Mouse (Mus musculus) layer of hippocampus, adult 11-12 months (tissue): Measurements from ENCODE around the gene Glud1.
"Not testable (repeated sequence)": the region's sequence is repeated elsewhere in the genome, so short reads cannot be mapped to it uniquely, and the experiment has no call there.

Experiments used
- DNase-seq: peaks from one replicate; pipeline ENCODE4 v3.0.0; 2022; ENCODE audit warnings: low spot score

The Glud1 gene

GRCm38 (mm10) chr14:34311691-34312090 is 1.2 kb downstream of the Glud1 start:
- no peak for DNase-seq

GRCm38 (mm10) chr14:34312339-34313048 is 2.0 kb downstream of the Glud1 start:
- no peak for DNase-seq

- DNase-seq = no peak
These were observed 3.1 kb downstream of the Glud1 start for GRCm38 (mm10) chr14:34313612-34314011.

GRCm38 (mm10) chr14:34314383-34314782 is 3.9 kb downstream of the Glud1 start:
- not testable (repeated sequence) for DNase-seq

- no peak for DNase-seq
These were observed 4.3 kb downstream of the Glud1 start for GRCm38 (mm10) chr14:34314796-34315195.

- no peak for DNase-seq
These were observed 5.8 kb downstream of the Glud1 start for GRCm38 (mm10) chr14:34316346-34316745.

- no peak for DNase-seq
These were observed 6.9 kb downstream of the Glud1 start for GRCm38 (mm10) chr14:34317431-34317830.

GRCm38 (mm10) chr14:34318113-34318512 is 7.6 kb downstream of the Glud1 start:
- DNase-seq = no peak

GRCm38 (mm10) chr14:34323576-34324085 is 13.1 kb downstream of the Glud1 start:
- no peak for DNase-seq

GRCm38 (mm10) chr14:34326606-34327005 is 16.1 kb downstream of the Glud1 start:
- DNase-seq = no peak

GRCm38 (mm10) chr14:34327618-34328017 is 17.1 kb downstream of the Glud1 start:
- no peak for DNase-seq

- DNase-seq = no peak
These were observed 20.2 kb downstream of the Glud1 start for GRCm38 (mm10) chr14:34330657-34331158.

- DNase-seq = peak; percentile 50
These were observed 21.4 kb downstream of the Glud1 start for GRCm38 (mm10) chr14:34331886-34332285.

GRCm38 (mm10) chr14:34332476-34332875 is 21.9 kb downstream of the Glud1 start:
- DNase-seq = peak; percentile 54

GRCm38 (mm10) chr14:34339446-34339845 is 28.9 kb downstream of the Glud1 start:
- DNase-seq = no peak

GRCm38 (mm10) chr14:34341993-34342392 is 31.5 kb downstream of the Glud1 start:
- DNase-seq = no peak

GRCm38 (mm10) chr14:34343078-34343477 is 32.6 kb downstream of the Glud1 start:
- no peak for DNase-seq

GRCm38 (mm10) chr14:34344361-34344760 is 33.8 kb downstream of the Glud1 start:
- DNase-seq = no peak

GRCm38 (mm10) chr14:34345771-34346566 is 35.4 kb downstream of the Glud1 start:
- DNase-seq = no peak

GRCm38 (mm10) chr14:34347084-34347483 is 36.6 kb downstream of the Glud1 start:
- DNase-seq = no peak

GRCm38 (mm10) chr14:34348301-34348700 is 37.8 kb downstream of the Glud1 start:
- no peak for DNase-seq

- DNase-seq = no peak
These were observed 38.5 kb downstream of the Glud1 start for GRCm38 (mm10) chr14:34349007-34349406.

- DNase-seq = no peak
These were observed 41.1 kb downstream of the Glud1 start for GRCm38 (mm10) chr14:34351660-34352059.
